Mouse (Mus musculus): ENCODE results near the gene Hsd11b2.
"Not testable (repeated sequence)": the region's sequence is repeated elsewhere in the genome, so short reads cannot be mapped to it uniquely, and the experiment has no call there.

GRCm38 (mm10) chr8:105564573-105565229 lies 46.1 kb downstream of the Hsd11b2 start:
- not testable (repeated sequence) for TF ChIP-seq CTCF (IDR thresholded peaks at IDR 0.05; ENCODE audit: low read depth, low read length); GATA1 (IDR thresholded peaks at IDR 0.05; ENCODE audit: borderline replicate concordance, low read length); POLR2AphosphoS5 (IDR thresholded peaks at IDR 0.05; ENCODE audit: insufficient replicate concordance, low read depth, low read length); TAL1 (conservative IDR thresholded peaks at IDR 0.05; ENCODE audit: low read depth, low read length); GATA2 (IDR thresholded peaks at IDR 0.05; ENCODE audit: borderline replicate concordance, low read depth, low read length)

All from G1E (cell line).